Mouse (Mus musculus) kidney, postnatal 0 days (tissue): ENCODE results near the gene Hsbp1. TPM values are rescaled to one million over a fixed set of nuclear protein-coding genes. Genes with fewer than 3 reads are reported as not detected.
"Not testable (repeated sequence)": the region's sequence is repeated elsewhere in the genome, so short reads cannot be mapped to it uniquely, and the experiment has no call there.

Experiments
- ATAC-seq: fragments of 200-750 bp; cut with Nextera tagmentation; replicated peaks from 2 replicates; pipeline ENCODE4 v1.8.0; 2017; ENCODE audit warnings: low read depth, moderate number of reproducible peaks, moderate TSS enrichment, moderate library complexity; ENCODE audit not compliant: low FRiP score
- DNase-seq: peaks from one replicate; pipeline ENCODE4 v3.0.0-alpha.2; 2016; ENCODE audit warnings: low spot score
- H3K27ac ChIP-seq: fragments of 300-500 bp; sonication (generic); 2 replicates; pipeline ENCODE4 v1.5.1; 2014; ENCODE audit warnings: mild to moderate bottlenecking
- H3K27me3 ChIP-seq: fragments of 300-500 bp; sonication (generic); 2 replicates; pipeline ENCODE4 v1.6.1; 2014; ENCODE audit warnings: low read length, mixed read lengths; ENCODE audit not compliant: insufficient read depth
- H3K36me3 ChIP-seq: fragments of 300-500 bp; sonication (generic); 2 replicates; pipeline ENCODE4 v1.6.1; 2014; ENCODE audit warnings: low read length, mixed read lengths; ENCODE audit not compliant: insufficient read depth
- H3K4me1 ChIP-seq: fragments of 300-500 bp; sonication (generic); replicated peaks from 2 replicates; pipeline ENCODE4 v1.6.1; 2014; ENCODE audit warnings: antibody characterized with exemption, low read length, mixed read lengths; ENCODE audit not compliant: insufficient read depth
- H3K4me2 ChIP-seq: fragments of 300-500 bp; sonication (generic); 2 replicates; pipeline ENCODE4 v1.6.1; 2014; ENCODE audit warnings: mild to moderate bottlenecking, low read length, moderate library complexity, mixed read lengths
- H3K4me3 ChIP-seq: fragments of 300-500 bp; sonication (generic); replicated peaks from 2 replicates; pipeline ENCODE4 v1.5.1; 2014; ENCODE audit warnings: low read depth, low read length
- H3K9ac ChIP-seq: fragments of 300-500 bp; sonication (generic); 2 replicates; pipeline ENCODE4 v1.6.1; 2014; ENCODE audit warnings: low read depth, low read length
- H3K9me3 ChIP-seq: fragments of 300-500 bp; sonication (generic); replicated peaks from 2 replicates; pipeline ENCODE4 v1.6.1; 2016; ENCODE audit warnings: low read length, inconsistent platforms, mixed read lengths
- CTCF ChIP-seq: IDR thresholded peaks from 2 replicates; pipeline ENCODE4 v1.5.1; 2016; ENCODE audit warnings: antibody characterized with exemption, low read depth, mild to moderate bottlenecking, moderate library complexity
- WGBS: fragments of 180-500 bp; shearing (Covaris S2); extraction: QIAGEN DNeasy Blood & Tissue Kit; methylation state at CpG from one replicate; pipeline ENCODE4 v1.1.7; 2014; 5-methylcytosine and 5-hydroxymethylcytosine counted together
- polyA plus RNA-seq: library from polyadenylated mRNA; unstranded; fragments of >200 nt; fragmentation: Nextera tagmentation; extraction: Ambion mirVana; gene quantifications from 2 replicates; pipeline ENCODE4 v1.2.1, GENCODE M21; 2015

Hsbp1 gene
- polyA plus RNA-seq, 1 experiment from 2014 or later: 357 TPM

- Histone ChIP-seq H3K4me2 (no peak overlapping the region), H3K4me3 (no peak overlapping the region), H3K9ac (no peak overlapping the region), H3K27me3 (no peaks in the 10 kb centered on the region), H3K27ac (no peak overlapping the region), H3K9me3 (no peaks in the 10 kb centered on the region), H3K36me3 (peaks cover 25% of the 10 kb centered on the region), H3K4me1 (no peaks in the 10 kb centered on the region)
- ATAC-seq (no peak), DNase-seq (no peak)
- WGBS: 78% methylated on average over 10 of the region's 10 CpGs
- TF ChIP-seq CTCF: no peak
Measured at GRCm38 (mm10) chr8:119352977-119353658, 8.8 kb downstream of the Hsbp1 start.

- Histone ChIP-seq H3K27ac (no peak overlapping the region), H3K36me3 (peaks cover 20% of the 10 kb centered on the region), H3K4me3 (no peak overlapping the region), H3K9ac (no peak overlapping the region), H3K4me2 (no peak overlapping the region), H3K27me3 (no peaks in the 10 kb centered on the region), H3K9me3 (no peaks in the 10 kb centered on the region), H3K4me1 (no peaks in the 10 kb centered on the region)
- no peak for ATAC-seq
- no peak for TF ChIP-seq CTCF
- 82% methylated on average over 6 of the region's 6 CpGs for WGBS
- DNase-seq: no peak
Measured at GRCm38 (mm10) chr8:119353659-119354023, 9.4 kb downstream of the Hsbp1 start.

- not testable (repeated sequence) for H3K27me3 ChIP-seq, ATAC-seq, H3K36me3 ChIP-seq, H3K4me3 ChIP-seq, H3K9ac ChIP-seq, H3K9me3 ChIP-seq, H3K27ac ChIP-seq, H3K4me2 ChIP-seq, H3K4me1 ChIP-seq
- WGBS: 66% methylated on average over 5 of the region's 5 CpGs
- TF ChIP-seq CTCF: peak; percentile 62
- DNase-seq: peak; percentile 14
Measured at GRCm38 (mm10) chr8:119356631-119357030, 12.3 kb downstream of the Hsbp1 start.

- DNase-seq: no peak
- no peak overlapping the region for H3K4me2 ChIP-seq
- no peak overlapping the region for H3K9ac ChIP-seq
- H3K4me1 ChIP-seq: no peaks in the 10 kb centered on the region
- TF ChIP-seq CTCF: no peak
- no peak for ATAC-seq
- H3K27ac ChIP-seq: no peak overlapping the region
- H3K36me3 ChIP-seq: no peaks in the 10 kb centered on the region
- 80% methylated on average over 7 of the region's 7 CpGs for WGBS
- no peaks in the 10 kb centered on the region for H3K9me3 ChIP-seq
- no peak overlapping the region for H3K4me3 ChIP-seq
- no peaks in the 10 kb centered on the region for H3K27me3 ChIP-seq
Measured at GRCm38 (mm10) chr8:119358175-119358574, 13.9 kb downstream of the Hsbp1 start.

GRCm38 (mm10) chr8:119358836-119359235, 14.5 kb downstream of the Hsbp1 start:
- Histone ChIP-seq H3K27me3 (no peaks in the 10 kb centered on the region), H3K9me3 (no peaks in the 10 kb centered on the region), H3K4me2 (no peak overlapping the region), H3K4me3 (no peak overlapping the region), H3K9ac (no peak overlapping the region), H3K36me3 (no peaks in the 10 kb centered on the region), H3K4me1 (no peaks in the 10 kb centered on the region), H3K27ac (no peak overlapping the region)
- DNase-seq: no peak
- peak; percentile 74 for TF ChIP-seq CTCF
- 48% methylated on average over 14 of the region's 14 CpGs for WGBS
- ATAC-seq: 0 out of 2 replicates have a peak, but pooled peaks have one; percentile 21

GRCm38 (mm10) chr8:119360686-119361295, 16.5 kb downstream of the Hsbp1 start:
- TF ChIP-seq CTCF: no peak
- no peak for DNase-seq
- H3K27me3 ChIP-seq: no peaks in the 10 kb centered on the region
- no peak overlapping the region for H3K4me2 ChIP-seq
- no peaks in the 10 kb centered on the region for H3K4me1 ChIP-seq
- no peak overlapping the region for H3K9ac ChIP-seq
- 68% methylated on average over 8 of the region's 8 CpGs for WGBS
- ATAC-seq: no peak
- no peak overlapping the region for H3K4me3 ChIP-seq
- H3K9me3 ChIP-seq: no peaks in the 10 kb centered on the region
- no peaks in the 10 kb centered on the region for H3K36me3 ChIP-seq
- H3K27ac ChIP-seq: no peak overlapping the region

- not testable (repeated sequence) for H3K4me3 ChIP-seq, DNase-seq, H3K27me3 ChIP-seq, H3K9ac ChIP-seq, ATAC-seq, H3K27ac ChIP-seq, H3K4me2 ChIP-seq, H3K9me3 ChIP-seq, H3K36me3 ChIP-seq, H3K4me1 ChIP-seq
- 85% methylated on average over 9 of the region's 9 CpGs for WGBS
Measured at GRCm38 (mm10) chr8:119374716-119375115, 30.4 kb downstream of the Hsbp1 start.
